Mouse (Mus musculus) granulocyte monocyte progenitor cell, adult 5-6 weeks (primary cell): ENCODE data around the gene Csad. TPM values are rescaled to one million over a fixed set of nuclear protein-coding genes. Genes with fewer than 3 reads are reported as not detected.
A peak's percentile ranks its signal among the peaks of the same experiment; 100 is the strongest.

Experiments used
- ATAC-seq: replicated peaks from 2 replicates; pipeline ENCODE4 v1.8.0; 2016; ENCODE audit warnings: mild to moderate bottlenecking, moderate TSS enrichment, inconsistent platforms; ENCODE audit not compliant: poor library complexity, severe bottlenecking
- total RNA-seq, 2 experiments: library from RNA; stranded (forward) in 1 of 2; stranded (reverse) in 1 of 2; fragments of 200-712, 200-1000 nt in 1 of 2; fragments of >200 nt in 1 of 2; fragmentation: Nextera tagmentation in 1 of 2; gene quantifications; 2 replicates each; pipeline ENCODE4 v1.2.3; 2014 to 2017

The Csad gene
- total RNA-seq, 2 experiments from 2014 or later = 7.5 to 18.1 TPM

- peak; percentile 99 for ATAC-seq
These were observed 68.3 kb downstream of the Csad start, which contains the start of gene Spryd3 for GRCm38 (mm10) chr15:102136129-102136758. Spryd3 (minus strand) TSS chr15:102136234.

GRCm38 (mm10) chr15:102135522-102136128 lies 68.9 kb downstream of the Csad start:
- no peak for ATAC-seq

GRCm38 (mm10) chr15:102134709-102135108 lies 69.8 kb downstream of the Csad start:
- ATAC-seq = no peak

GRCm38 (mm10) chr15:102133314-102133713 lies 71.2 kb downstream of the Csad start:
- no peak for ATAC-seq

Other genes with a start within 250 kb of the Csad start
- gene Krt8, start 200.2 kb downstream of the Csad start, total RNA-seq (2014; fragmentation: Nextera tagmentation) = 0.30 TPM in 1 of 2 replicates, not detected in the other
- 0.31 and 0.60 TPM in 2 replicates for gene Krt8, start 200.2 kb downstream of the Csad start, total RNA-seq (2017)
- 11.4 and 20.2 TPM in 2 replicates for gene Krt18, start 176.5 kb downstream of the Csad start, total RNA-seq (2014; fragmentation: Nextera tagmentation)
- 12.4 and 24.9 TPM in 2 replicates for gene Krt18, start 176.5 kb downstream of the Csad start, total RNA-seq (2017)
- gene Eif4b, start 131.0 kb downstream of the Csad start, total RNA-seq (2014; fragmentation: Nextera tagmentation) = 244 and 264 TPM in 2 replicates
- 450 TPM in 2 replicates for gene Eif4b, start 131.0 kb downstream of the Csad start, total RNA-seq (2017)
- 0.17 TPM in 1 of 2 replicates, not detected in the other for gene Tns2, start 104.3 kb downstream of the Csad start, total RNA-seq (2014; fragmentation: Nextera tagmentation)
- not detected in 2 replicates for gene Tns2, start 104.3 kb downstream of the Csad start, total RNA-seq (2017)
- 10.9 and 12.6 TPM in 2 replicates for gene Spryd3, start 68.5 kb downstream of the Csad start, total RNA-seq (2014; fragmentation: Nextera tagmentation)
- gene Spryd3, start 68.5 kb downstream of the Csad start, total RNA-seq (2017) = 13.2 and 24.2 TPM in 2 replicates
- gene Igfbp6, start 60.4 kb downstream of the Csad start, total RNA-seq (2014; fragmentation: Nextera tagmentation) = not detected in 2 replicates
- gene Igfbp6, start 60.4 kb downstream of the Csad start, total RNA-seq (2017) = not detected in 2 replicates
- gene Soat2, start 54.2 kb downstream of the Csad start, total RNA-seq (2014; fragmentation: Nextera tagmentation) = 0.85 and 0.97 TPM in 2 replicates
- gene Soat2, start 54.2 kb downstream of the Csad start, total RNA-seq (2017) = 0.15 and 0.56 TPM in 2 replicates
- gene Zfp740, start 1.5 kb downstream of the Csad start, total RNA-seq (2014; fragmentation: Nextera tagmentation) = 48.7 and 68.9 TPM in 2 replicates
- gene Zfp740, start 1.5 kb downstream of the Csad start, total RNA-seq (2017) = 23.8 and 27.8 TPM in 2 replicates
- 7.4 and 42.7 TPM in 2 replicates for gene Itgb7, start 27.2 kb upstream of the Csad start, total RNA-seq (2014; fragmentation: Nextera tagmentation)
- 15.2 and 31.6 TPM in 2 replicates for gene Itgb7, start 27.2 kb upstream of the Csad start, total RNA-seq (2017)
- 7.5 and 11.5 TPM in 2 replicates for gene Rarg, start 52.8 kb upstream of the Csad start, total RNA-seq (2014; fragmentation: Nextera tagmentation)
- 2.0 and 3.4 TPM in 2 replicates for gene Rarg, start 52.8 kb upstream of the Csad start, total RNA-seq (2017)
- not detected in 2 replicates for gene Gm9918, start 65.8 kb upstream of the Csad start, total RNA-seq (2014; fragmentation: Nextera tagmentation)
- not detected in 2 replicates for gene Gm9918, start 65.8 kb upstream of the Csad start, total RNA-seq (2017)
- 20.0 and 39.8 TPM in 2 replicates for gene Mfsd5, start 74.7 kb upstream of the Csad start, total RNA-seq (2014; fragmentation: Nextera tagmentation)
- gene Mfsd5, start 74.7 kb upstream of the Csad start, total RNA-seq (2017) = 16.1 and 29.4 TPM in 2 replicates
- 20.8 and 21.7 TPM in 2 replicates for gene Espl1, start 91.5 kb upstream of the Csad start, total RNA-seq (2014; fragmentation: Nextera tagmentation)
- gene Espl1, start 91.5 kb upstream of the Csad start, total RNA-seq (2017) = 30.4 and 50.0 TPM in 2 replicates
- gene Pfdn5, start 121.4 kb upstream of the Csad start, total RNA-seq (2014; fragmentation: Nextera tagmentation) = 299 and 314 TPM in 2 replicates
- 366 and 404 TPM in 2 replicates for gene Pfdn5, start 121.4 kb upstream of the Csad start, total RNA-seq (2017)
- gene Myg1, start 127.0 kb upstream of the Csad start, total RNA-seq (2014; fragmentation: Nextera tagmentation) = 63.3 and 88.7 TPM in 2 replicates
- 55.1 and 59.9 TPM in 2 replicates for gene Myg1, start 127.0 kb upstream of the Csad start, total RNA-seq (2017)
- gene Aaas, start 146.0 kb upstream of the Csad start, total RNA-seq (2014; fragmentation: Nextera tagmentation) = 120 and 123 TPM in 2 replicates
- gene Aaas, start 146.0 kb upstream of the Csad start, total RNA-seq (2017) = 147 and 153 TPM in 2 replicates
- gene Sp7, start 162.5 kb upstream of the Csad start, total RNA-seq (2014; fragmentation: Nextera tagmentation) = not detected in 2 replicates
- gene Sp7, start 162.5 kb upstream of the Csad start, total RNA-seq (2017) = not detected in 2 replicates
- gene Sp1, start 201.4 kb upstream of the Csad start, total RNA-seq (2014; fragmentation: Nextera tagmentation) = 59.6 and 71.6 TPM in 2 replicates
- gene Sp1, start 201.4 kb upstream of the Csad start, total RNA-seq (2017) = 52.0 and 56.1 TPM in 2 replicates
- gene Amhr2, start 240.6 kb upstream of the Csad start, total RNA-seq (2014; fragmentation: Nextera tagmentation) = not detected in 2 replicates
- not detected in 2 replicates for gene Amhr2, start 240.6 kb upstream of the Csad start, total RNA-seq (2017)